Mouse (Mus musculus) heart, adult 2 months (tissue): ENCODE results near the gene Rbfox2. TPM values are rescaled to one million over a fixed set of nuclear protein-coding genes. Genes with fewer than 3 reads are reported as not detected.

Experiments used
- DNase-seq, 2 experiments: peaks; one replicate each; pipeline ENCODE4 v3.0.0; 2021
- H3K27ac ChIP-seq: fragments of 200-600 bp; 2 replicates; pipeline ENCODE4 v1.8.1; 2022
- H3K27me3 ChIP-seq: fragments of 200-500 bp; 2 replicates; pipeline ENCODE4 v1.6.1; 2012; ENCODE audit warnings: mild to moderate bottlenecking, low read length, inconsistent platforms, mixed read lengths; ENCODE audit not compliant: control insufficient read depth, insufficient read depth
- H3K36me3 ChIP-seq: fragments of 200-500 bp; 2 replicates; pipeline ENCODE4 v1.6.1; 2012; ENCODE audit warnings: low read length, inconsistent platforms; ENCODE audit not compliant: control insufficient read depth, insufficient read depth
- H3K4me1 ChIP-seq: fragments of 200-500 bp; 2 replicates; pipeline ENCODE4 v1.6.1; 2011; ENCODE audit warnings: low read length; ENCODE audit not compliant: control insufficient read depth, insufficient read depth
- H3K4me3 ChIP-seq: fragments of 200-600 bp; 2 replicates; pipeline ENCODE4 v1.8.1; 2022
- H3K79me2 ChIP-seq: fragments of 200-500 bp; replicated peaks from 2 replicates; pipeline ENCODE4 v1.6.1; 2012; ENCODE audit warnings: mild to moderate bottlenecking, inconsistent platforms, low read length, moderate library complexity, mixed read lengths; ENCODE audit not compliant: control insufficient read depth, insufficient read depth
- H3K9ac ChIP-seq: fragments of 200-500 bp; 2 replicates; pipeline ENCODE4 v1.6.1; 2012; ENCODE audit warnings: low read depth, mild to moderate bottlenecking, control low read depth, inconsistent platforms, low read length, mixed read lengths
- CTCF ChIP-seq: fragments of 200-600 bp; IDR thresholded peaks from 2 replicates; pipeline ENCODE4 v1.8.1; 2022; ENCODE audit warnings: antibody characterized with exemption, mild to moderate bottlenecking, moderate library complexity
- EP300 ChIP-seq: fragments of 200-500 bp; IDR thresholded peaks from 2 replicates; pipeline ENCODE4 v1.6.1; 2011; ENCODE audit warnings: low read depth, low read length, control low read depth; ENCODE audit not compliant: insufficient read depth
- POLR2A ChIP-seq: fragments of 200-500 bp; IDR thresholded peaks from 2 replicates; pipeline ENCODE4 v1.6.1; 2011; ENCODE audit warnings: mild to moderate bottlenecking, low read depth, low read length, control low read depth; ENCODE audit not compliant: insufficient read depth
- WGBS: fragments of 180-500 bp; shearing (Covaris S2); methylation state at CpG from one replicate; pipeline ENCODE4 v1.1.7; 2018; 5-methylcytosine and 5-hydroxymethylcytosine counted together
- intact Hi-C: fragments of 180-260 bp; cut with DNase I; formaldehyde crosslinking; loops from one replicate; pipeline ENCODE4 v1.15.1; 2025
- polyA plus RNA-seq: library from polyadenylated mRNA; depleted of rRNA; stranded (reverse); fragments of >200 nt; gene quantifications from 2 replicates; pipeline ENCODE4 v1.2.3, GENCODE M21; 2012
- total RNA-seq, 2 experiments: library from RNA; stranded (reverse); gene quantifications; 2 replicates each; pipeline ENCODE4 v1.2.3; 2021

The Rbfox2 gene
- total and polyA plus RNA-seq, 3 experiments, result 86.0 to 110 (median 106) TPM

DNA sequence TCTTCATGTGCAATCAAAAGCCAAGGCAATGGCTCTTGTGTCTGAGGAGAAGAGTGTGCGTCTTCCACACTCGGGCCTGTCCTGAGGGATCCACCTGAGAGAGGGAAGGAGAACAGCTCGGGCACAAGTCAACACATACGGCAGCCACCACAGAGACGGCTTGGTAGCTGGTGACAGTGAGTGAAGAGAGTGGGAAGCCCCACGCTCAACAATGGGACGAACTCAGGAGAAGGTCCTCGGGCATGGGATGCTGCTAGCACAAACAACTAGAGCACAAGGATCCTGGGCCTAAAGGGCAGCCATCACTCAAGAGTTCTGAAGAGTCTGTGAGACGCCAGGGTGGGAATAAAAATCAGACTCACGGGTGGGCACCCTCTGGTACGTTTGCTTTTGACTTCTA is 196.4 kb downstream of the Rbfox2 start:
- peaks cover 5% of the 10 kb centered on the region for H3K36me3 ChIP-seq

DNA sequence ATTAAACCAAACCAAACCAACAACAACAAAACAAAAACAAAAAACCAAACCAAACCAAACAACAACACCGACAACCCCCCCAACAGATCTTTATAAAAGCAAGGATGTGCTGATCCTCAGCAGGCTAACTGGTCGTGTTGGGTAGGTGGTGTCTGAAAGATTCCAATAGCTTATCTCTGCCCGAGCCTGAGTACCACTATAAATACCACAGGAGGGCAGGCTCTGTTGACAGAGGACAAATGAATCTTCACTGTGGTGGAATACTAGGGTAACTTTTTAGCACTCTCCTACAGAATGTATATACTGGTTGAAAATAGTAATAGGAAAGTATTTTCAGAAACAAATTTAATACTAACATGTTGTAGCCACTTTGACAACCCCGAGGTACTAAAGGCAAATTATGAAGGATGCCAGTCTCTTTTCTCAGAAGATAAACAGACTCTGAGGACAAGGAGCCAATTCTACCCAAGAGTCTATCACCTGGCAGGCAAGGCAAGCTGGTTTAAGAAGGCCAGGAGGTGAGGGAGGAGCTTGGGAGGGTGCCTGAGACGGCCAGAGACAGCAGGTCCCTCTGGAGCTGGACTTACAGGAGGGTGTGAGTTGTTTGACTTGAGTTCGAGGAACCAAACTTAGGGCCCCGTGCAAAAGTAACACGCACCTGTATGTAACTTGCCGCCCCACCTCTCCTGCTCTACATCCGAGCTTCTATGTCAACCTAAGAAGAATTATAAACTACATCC is 199.5 kb downstream of the Rbfox2 start:
- 65% methylated on average over 10 of the region's 10 CpGs for WGBS
- no peak overlapping the region for H3K9ac ChIP-seq
- H3K4me3 ChIP-seq, result no peak overlapping the region
- H3K27ac ChIP-seq, result peak overlapping the region; percentile 64
- H3K79me2 ChIP-seq, result no peaks in the 10 kb centered on the region
- peaks cover 5% of the 10 kb centered on the region for H3K36me3 ChIP-seq
- intact Hi-C loops, result loop anchor here (2.0 kb wide), 1 partner anchor 113 kb away; no protein-coding TSS in a partner anchor
- no peaks in the 10 kb centered on the region for H3K27me3 ChIP-seq
- no peaks in the 10 kb centered on the region; the same call in 1 of the 2 replicates for H3K4me1 ChIP-seq
- DNase-seq, result no peak
- TF ChIP-seq CTCF (peak; percentile 57), EP300 (no peak)

More for the DNA sequence above, 196.4 kb downstream of the Rbfox2 start:
- no peak overlapping the region for H3K4me3 ChIP-seq
- no peak overlapping the region for H3K9ac ChIP-seq
- no peaks in the 10 kb centered on the region for H3K79me2 ChIP-seq
- intact Hi-C loops, result no loop called here
- H3K27me3 ChIP-seq, result no peaks in the 10 kb centered on the region
- 88% methylated on average over 11 of the region's 11 CpGs for WGBS
- no peak overlapping the region for H3K27ac ChIP-seq
- TF ChIP-seq EP300 (no peak), CTCF (no peak), POLR2A (no peak)
- no peak for DNase-seq
- H3K4me1 ChIP-seq, result peaks cover 2% of the 10 kb centered on the region

DNA sequence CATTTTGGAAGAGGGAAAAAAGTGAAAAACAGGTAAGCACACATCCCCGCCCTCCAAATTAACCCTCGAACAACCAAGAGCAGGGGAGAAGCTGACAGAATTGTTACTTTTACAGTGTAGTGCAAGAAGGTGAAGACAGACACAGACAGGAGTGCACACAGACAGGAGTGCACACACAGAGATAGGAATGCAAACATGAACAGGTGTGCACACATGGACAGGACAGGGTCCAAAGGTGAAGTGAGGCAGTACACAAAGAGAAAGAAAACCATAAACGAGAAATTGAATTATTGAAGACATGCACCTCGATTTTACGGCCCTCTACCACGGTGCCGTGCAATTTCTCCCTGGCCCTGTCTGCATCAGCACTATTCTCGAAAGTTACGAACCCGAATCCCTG is 201.5 kb downstream of the Rbfox2 start:
- no peak overlapping the region for H3K9ac ChIP-seq
- TF ChIP-seq POLR2A (no peak), EP300 (no peak), CTCF (no peak)
- H3K27me3 ChIP-seq, result no peaks in the 10 kb centered on the region
- peaks cover 5% of the 10 kb centered on the region for H3K36me3 ChIP-seq
- WGBS, result 90% methylated on average over 10 of the region's 10 CpGs
- no peak overlapping the region for H3K27ac ChIP-seq
- intact Hi-C loops, result no loop called here
- no peak for DNase-seq
- H3K4me1 ChIP-seq, result no peaks in the 10 kb centered on the region; the same call in 1 of the 2 replicates
- H3K79me2 ChIP-seq, result peaks cover 1% of the 10 kb centered on the region; the same call in 1 of the 2 replicates
- H3K4me3 ChIP-seq, result no peak overlapping the region

DNA sequence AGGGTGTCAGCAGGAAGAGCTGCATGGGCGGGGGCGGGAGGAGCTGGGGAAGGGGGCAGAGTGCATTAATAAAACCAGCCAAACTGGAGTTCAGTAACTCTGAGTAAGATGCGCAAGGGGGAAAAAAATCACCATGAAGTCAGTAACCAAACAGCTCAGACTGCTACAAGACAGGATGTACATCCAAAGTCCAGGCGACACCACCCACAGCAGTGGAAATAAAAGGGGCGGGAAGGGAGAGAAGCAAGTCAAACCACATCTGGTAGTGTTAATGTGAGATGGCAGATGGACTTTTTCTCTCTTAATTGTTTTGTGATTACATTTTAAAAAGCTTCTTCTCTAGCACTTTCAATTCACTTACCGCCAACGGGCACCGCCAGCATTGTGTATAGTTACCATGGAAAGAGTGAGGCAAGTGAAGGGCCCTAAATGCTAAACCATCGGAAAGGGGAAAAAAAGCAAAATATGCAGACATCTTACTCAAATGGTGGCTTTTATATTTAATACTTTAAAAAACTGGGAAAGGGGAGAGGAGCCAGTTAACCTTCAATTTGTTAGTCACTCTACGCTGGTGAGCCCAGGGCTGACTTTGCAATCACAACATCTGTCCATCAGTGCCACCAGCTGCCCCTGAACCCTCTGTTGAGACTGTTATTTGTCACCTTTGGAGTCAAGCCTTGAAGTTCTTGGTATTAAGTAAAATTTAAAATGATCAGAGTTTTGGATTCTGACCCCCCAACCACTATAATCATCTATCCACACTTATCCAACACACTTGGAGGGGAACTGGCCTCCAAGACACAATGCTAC is 202.2 kb downstream of the Rbfox2 start:
- WGBS, result 68% methylated on average over 10 of the region's 10 CpGs
- intact Hi-C loops, result no loop called here

DNA sequence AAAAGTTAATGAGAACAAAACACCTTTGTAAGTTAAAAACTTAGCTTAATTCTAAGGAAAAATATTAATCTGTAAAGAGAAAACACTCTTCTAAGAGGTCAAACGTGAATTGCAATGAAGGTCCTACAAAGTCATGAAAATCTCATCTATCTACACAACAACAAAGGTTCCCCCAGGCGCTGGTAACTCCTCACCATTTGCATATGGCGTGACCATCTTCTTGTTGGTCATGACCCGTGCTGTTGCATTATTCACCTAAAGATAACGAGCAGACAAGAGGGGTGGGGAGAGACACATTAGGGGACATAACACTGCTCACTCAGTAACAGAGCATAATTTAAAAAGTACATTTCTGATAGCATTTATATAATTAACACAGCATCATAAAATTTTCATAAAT is 204.1 kb downstream of the Rbfox2 start:
- no peak for DNase-seq
- H3K9ac ChIP-seq, result no peak overlapping the region
- intact Hi-C loops, result no loop called here
- WGBS, result 91% methylated on average over 5 of the region's 5 CpGs
- no peaks in the 10 kb centered on the region; the same call in 1 of the 2 replicates for H3K4me1 ChIP-seq
- no peak overlapping the region for H3K27ac ChIP-seq
- no peaks in the 10 kb centered on the region for H3K27me3 ChIP-seq
- no peak overlapping the region for H3K4me3 ChIP-seq
- TF ChIP-seq CTCF (no peak), POLR2A (no peak), EP300 (no peak)
- H3K79me2 ChIP-seq, result peaks cover 1% of the 10 kb centered on the region; the same call in 1 of the 2 replicates
- H3K36me3 ChIP-seq, result peaks cover under 1% of the 10 kb centered on the region

More for the DNA sequence above, 202.2 kb downstream of the Rbfox2 start:
- no peak for DNase-seq
- Histone ChIP-seq H3K4me3 (no peak overlapping the region), H3K27ac (no peak overlapping the region), H3K27me3 (no peaks in the 10 kb centered on the region), H3K4me1 (no peaks in the 10 kb centered on the region; the same call in 1 of the 2 replicates), H3K79me2 (peaks cover 1% of the 10 kb centered on the region; the same call in 1 of the 2 replicates), H3K36me3 (peaks cover 5% of the 10 kb centered on the region), H3K9ac (no peak overlapping the region)
- TF ChIP-seq EP300, result no peak
- no peak for TF ChIP-seq CTCF
- no peak for TF ChIP-seq POLR2A

DNA sequence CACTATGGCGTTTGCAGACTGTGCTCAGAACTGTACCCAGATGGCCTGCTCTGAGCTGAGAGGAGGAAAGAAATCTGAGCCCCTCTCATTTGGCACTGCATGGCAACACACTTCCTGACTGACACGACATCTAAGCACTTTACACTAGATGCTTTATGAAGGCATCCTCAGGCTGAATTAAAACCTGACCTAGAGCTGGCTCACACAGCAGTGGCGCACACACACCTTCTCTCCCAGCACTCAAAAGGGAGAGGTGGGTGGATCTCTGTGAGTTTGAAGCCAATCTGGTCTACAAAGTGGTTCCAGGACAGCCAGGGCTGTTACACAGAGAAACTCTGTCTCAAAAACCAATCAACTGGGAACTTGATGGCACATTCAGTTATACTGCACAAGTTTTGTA is 207.0 kb downstream of the Rbfox2 start:
- no peak for DNase-seq
- Histone ChIP-seq H3K79me2 (peaks cover 1% of the 10 kb centered on the region; the same call in 1 of the 2 replicates), H3K4me3 (no peak overlapping the region), H3K9ac (no peak overlapping the region), H3K4me1 (no peaks in the 10 kb centered on the region; the same call in 1 of the 2 replicates), H3K36me3 (peaks cover 5% of the 10 kb centered on the region; the same call in 1 of the 2 replicates), H3K27ac (no peak overlapping the region), H3K27me3 (no peaks in the 10 kb centered on the region)
- intact Hi-C loops, result no loop called here
- 77% methylated on average over 3 of the region's 3 CpGs for WGBS
- TF ChIP-seq POLR2A (no peak), EP300 (no peak), CTCF (no peak)
